Mouse (Mus musculus): ENCODE results near the gene Ing5.

GRCm38 (mm10) chr1:93769901-93770300 is 33.9 kb upstream of the Ing5 start:
- no peak for TF ChIP-seq CTCF (IDR thresholded peaks at IDR 0.05; ENCODE audit: extremely low read depth, insufficient read length, insufficient replicate concordance, low read depth, low read length)
- TF ChIP-seq POLR2A (IDR thresholded peaks at IDR 0.05; ENCODE audit: low read depth, low read length): no peak
